Mouse (Mus musculus): Measurements from ENCODE around the gene Rhog. TPM values are rescaled to one million over a fixed set of nuclear protein-coding genes. Genes with fewer than 3 reads are reported as not detected.

The Rhog gene
- polyA plus RNA-seq, 1 experiment, result 55.1 TPM

DNA sequence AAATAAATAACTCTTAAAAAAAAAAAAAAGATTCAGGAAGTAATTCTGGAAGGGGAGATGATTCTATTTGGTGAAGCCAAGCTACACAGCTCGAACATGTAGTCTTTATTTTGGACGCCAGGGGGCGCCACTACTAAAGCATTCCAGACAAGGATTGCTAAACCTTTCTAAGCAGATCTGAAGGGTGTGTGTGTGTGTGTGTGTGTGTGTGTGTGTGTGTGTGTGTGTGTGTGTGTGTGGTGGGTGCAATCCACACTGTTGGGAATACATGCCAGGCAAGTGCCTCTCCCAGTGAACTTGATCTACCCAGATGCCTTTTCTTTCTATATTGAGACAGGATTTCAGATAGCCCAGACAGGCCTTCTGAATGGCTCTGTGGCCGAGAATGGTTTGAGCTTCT, 2.3 kb upstream of the Rhog start:
- TF ChIP-seq POLR2A (IDR thresholded peaks at IDR 0.05; ENCODE audit: extremely low read depth, insufficient read depth, low read length), result no peak
- peak; percentile 63 for TF ChIP-seq CTCF (IDR thresholded peaks at IDR 0.05; ENCODE audit: extremely low read depth, insufficient read depth, low read length)
- Histone ChIP-seq H3K4me3 (ENCODE audit: insufficient read depth, low read length) (no peak overlapping the region), H3K27ac (ENCODE audit: insufficient read depth, low read length) (no peak overlapping the region), H3K4me1 (ENCODE audit: control insufficient read depth, insufficient read depth, low read length) (no peaks in the 10 kb centered on the region)

DNA sequence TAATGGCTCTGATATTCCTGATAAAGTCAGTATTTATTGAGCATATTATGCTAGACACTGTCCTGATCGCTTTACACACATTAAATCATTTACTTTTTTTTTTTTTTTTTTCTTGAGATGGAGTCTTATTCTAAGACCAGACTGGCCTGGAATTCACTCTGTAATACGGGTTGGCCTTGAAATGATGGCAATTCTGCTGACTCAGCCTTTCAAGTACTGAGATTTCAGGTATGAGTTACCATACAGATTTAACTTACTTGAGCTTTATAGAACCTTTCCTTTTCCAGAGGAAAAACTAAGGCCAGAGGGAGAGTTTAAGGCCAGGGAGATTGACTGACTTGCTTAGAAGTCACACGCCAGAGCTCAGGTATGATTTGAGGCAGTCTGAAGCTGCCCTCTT, 782 bp upstream of the Rhog start:
- Histone ChIP-seq H3K4me1 (ENCODE audit: control insufficient read depth, insufficient read depth, low read length) (no peaks in the 10 kb centered on the region), H3K4me3 (ENCODE audit: insufficient read depth, low read length) (no peak overlapping the region), H3K27ac (ENCODE audit: insufficient read depth, low read length) (no peak overlapping the region)
- TF ChIP-seq CTCF (IDR thresholded peaks at IDR 0.05; ENCODE audit: extremely low read depth, insufficient read depth, low read length), result no peak
- no peak for TF ChIP-seq POLR2A (IDR thresholded peaks at IDR 0.05; ENCODE audit: extremely low read depth, insufficient read depth, low read length)

DNA sequence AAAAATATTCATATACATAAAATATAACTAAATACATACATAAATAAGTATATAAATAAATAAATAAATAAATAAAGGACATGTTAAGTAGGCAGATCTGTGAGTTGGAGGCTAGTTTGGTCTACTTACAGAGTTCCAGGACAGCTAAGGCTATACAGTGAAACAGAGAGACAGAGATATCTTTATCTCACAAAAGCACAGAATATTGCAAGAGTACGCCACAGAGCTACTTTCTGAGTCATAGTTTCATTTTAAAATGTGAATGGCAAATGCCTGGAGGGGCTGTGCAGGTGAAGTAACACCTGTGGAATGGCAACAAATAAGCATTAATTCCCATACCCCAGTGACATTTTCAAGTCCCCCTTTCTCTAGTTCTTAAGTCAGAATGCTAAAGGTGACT, 2.2 kb downstream of the Rhog start:
- no peak overlapping the region for H3K27ac ChIP-seq (ENCODE audit: insufficient read depth, low read length)
- TF ChIP-seq CTCF (IDR thresholded peaks at IDR 0.05; ENCODE audit: extremely low read depth, insufficient read depth, low read length), result no peak
- TF ChIP-seq POLR2A (IDR thresholded peaks at IDR 0.05; ENCODE audit: extremely low read depth, insufficient read depth, low read length), result no peak
- H3K4me3 ChIP-seq (ENCODE audit: insufficient read depth, low read length), result no peak overlapping the region
- peaks cover 1% of the 10 kb centered on the region; the same call in 1 of the 2 replicates for H3K4me1 ChIP-seq (ENCODE audit: control insufficient read depth, insufficient read depth, low read length)

DNA sequence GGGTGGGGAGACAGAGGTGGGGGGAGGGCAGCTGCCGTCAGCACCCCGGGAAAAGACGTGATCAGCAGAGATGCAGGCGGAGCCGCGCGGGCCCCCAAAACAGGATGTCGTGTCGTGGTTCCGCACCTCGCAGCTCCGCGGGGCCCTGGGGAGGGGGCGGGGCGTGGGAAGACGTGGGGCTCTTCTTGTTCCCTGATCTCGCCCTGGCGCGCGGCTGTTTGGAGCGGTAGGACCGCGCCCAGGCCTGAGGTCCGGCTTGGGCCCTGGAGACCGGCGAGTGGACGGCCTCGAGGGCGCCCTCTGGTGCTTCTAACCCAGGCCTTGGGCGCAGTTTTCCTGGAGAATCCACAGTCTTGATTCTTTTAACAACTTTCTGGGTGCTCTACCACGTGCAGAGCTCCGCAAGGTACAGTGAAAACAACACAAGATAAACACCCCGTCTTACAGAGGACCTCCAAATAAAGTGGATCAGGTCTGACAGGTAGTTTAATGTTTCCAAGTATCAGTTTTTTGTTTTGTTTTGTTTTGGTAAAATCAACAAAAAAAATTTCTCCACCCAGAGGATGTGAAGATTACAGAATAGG, 5.1 kb downstream of the Rhog start:
- Histone ChIP-seq H3K4me3 (ENCODE audit: insufficient read depth, low read length) (peak overlapping the region; percentile 82), H3K27ac (ENCODE audit: insufficient read depth, low read length) (peak overlapping the region; percentile 92), H3K4me1 (ENCODE audit: control insufficient read depth, insufficient read depth, low read length) (peaks cover 1% of the 10 kb centered on the region; the same call in 1 of the 2 replicates)
- TF ChIP-seq CTCF (IDR thresholded peaks at IDR 0.05; ENCODE audit: extremely low read depth, insufficient read depth, low read length) (peak; percentile 45), POLR2A (IDR thresholded peaks at IDR 0.05; ENCODE audit: extremely low read depth, insufficient read depth, low read length) (no peak)

DNA sequence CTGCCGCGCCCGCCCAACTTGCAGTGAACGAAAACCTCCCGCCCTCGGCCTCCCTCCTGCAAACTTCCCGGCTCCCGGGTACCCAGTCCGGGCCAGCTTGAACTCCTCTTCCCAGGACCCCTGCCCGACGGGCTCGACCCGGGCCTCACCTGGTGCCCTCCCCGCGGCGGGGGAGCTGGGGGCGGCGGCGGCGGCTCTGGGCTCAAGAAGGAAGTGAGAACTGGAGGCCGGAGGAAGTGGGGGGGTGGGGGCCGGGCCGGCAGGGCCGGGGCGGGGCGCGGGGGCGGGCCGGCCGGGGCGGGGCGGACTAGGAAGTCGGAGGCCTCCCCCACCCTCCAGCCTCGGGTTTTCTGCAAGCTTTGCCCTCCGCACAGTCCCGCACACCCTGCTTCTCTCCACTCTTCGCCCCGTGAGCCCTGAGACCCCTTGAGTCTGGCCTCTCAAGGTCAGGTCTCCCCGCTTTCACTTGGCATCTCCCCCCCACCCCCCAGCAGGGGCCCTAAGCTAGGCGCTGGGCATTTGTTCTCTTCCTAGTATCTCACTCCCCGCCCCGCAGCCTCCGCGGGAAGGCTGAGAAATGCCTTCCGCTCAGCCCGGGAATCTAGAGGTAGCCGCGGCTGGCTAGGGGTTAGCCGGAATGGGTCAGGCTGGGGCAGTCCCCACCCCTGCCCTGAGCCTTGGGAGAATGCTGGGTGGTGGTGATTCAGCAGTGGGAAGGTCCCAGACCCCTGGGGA, 5.8 kb downstream of the Rhog start:
- TF ChIP-seq CTCF (IDR thresholded peaks at IDR 0.05; ENCODE audit: extremely low read depth, insufficient read depth, low read length) (no peak), POLR2A (IDR thresholded peaks at IDR 0.05; ENCODE audit: extremely low read depth, insufficient read depth, low read length) (peak; percentile 54; the same call in 1 of the 2 replicates)
- Histone ChIP-seq H3K27ac (ENCODE audit: insufficient read depth, low read length) (peak overlapping the region; percentile 92), H3K4me1 (ENCODE audit: control insufficient read depth, insufficient read depth, low read length) (peaks cover 1% of the 10 kb centered on the region; the same call in 1 of the 2 replicates), H3K4me3 (ENCODE audit: insufficient read depth, low read length) (peak overlapping the region; percentile 82)

DNA sequence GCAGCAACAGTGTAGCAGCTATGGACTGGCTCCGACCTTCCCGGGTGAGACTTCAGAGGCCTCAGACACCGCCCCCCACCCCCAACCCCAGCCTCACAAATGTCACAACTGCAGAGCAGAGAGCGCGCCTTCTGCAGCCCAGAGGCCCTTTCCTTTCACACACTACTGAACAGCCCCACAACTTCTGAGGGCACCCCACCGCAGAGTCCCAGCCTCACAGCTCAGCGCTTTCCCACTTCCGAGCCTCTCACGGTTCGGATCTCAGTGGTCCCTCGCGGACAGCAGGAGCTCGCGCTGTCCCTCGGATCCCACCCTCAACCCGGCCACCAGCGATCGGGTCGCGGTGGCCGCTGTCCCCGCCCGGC, 6.3 kb downstream of the Rhog start:
- peaks cover 1% of the 10 kb centered on the region; the same call in 1 of the 2 replicates for H3K4me1 ChIP-seq (ENCODE audit: control insufficient read depth, insufficient read depth, low read length)
- peak overlapping the region; percentile 83 for H3K27ac ChIP-seq (ENCODE audit: insufficient read depth, low read length)
- peak overlapping the region; percentile 82 for H3K4me3 ChIP-seq (ENCODE audit: insufficient read depth, low read length)
- TF ChIP-seq POLR2A (IDR thresholded peaks at IDR 0.05; ENCODE audit: extremely low read depth, insufficient read depth, low read length) (no peak), CTCF (IDR thresholded peaks at IDR 0.05; ENCODE audit: extremely low read depth, insufficient read depth, low read length) (no peak)

DNA sequence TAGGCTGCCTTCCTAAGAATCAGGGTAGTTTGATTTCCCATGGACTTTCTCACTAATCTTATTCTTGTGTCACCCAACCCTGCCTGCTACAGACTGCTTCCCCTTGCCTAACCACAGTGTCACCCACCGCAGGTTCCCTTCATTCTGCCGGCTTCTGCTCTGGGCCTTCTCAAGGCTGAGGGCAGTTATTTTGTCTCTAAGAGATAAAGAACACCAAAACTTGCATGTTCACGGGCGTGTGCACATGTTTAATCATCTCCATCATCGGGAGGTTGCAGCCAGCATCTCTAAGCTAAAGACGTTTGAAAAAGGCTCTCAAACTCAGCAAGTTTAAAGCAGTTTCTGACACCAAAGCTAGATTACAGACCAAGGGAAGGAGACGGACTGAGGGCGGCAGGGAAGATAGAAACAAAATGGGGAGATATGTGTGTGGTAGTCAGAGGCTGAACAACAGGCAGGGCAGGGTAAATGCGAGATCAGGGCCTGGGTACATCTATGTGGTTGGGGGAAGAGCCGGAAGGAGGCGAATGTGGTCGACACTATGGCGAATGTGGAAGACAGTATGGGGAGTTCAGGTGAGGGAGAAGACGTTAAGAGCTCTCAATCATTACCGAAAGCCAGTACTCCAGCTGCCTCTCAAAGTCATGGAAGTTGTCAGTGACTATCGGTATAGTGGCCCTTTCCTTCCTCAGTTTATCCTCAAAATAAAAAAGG, 7.0 kb downstream of the Rhog start:
- Histone ChIP-seq H3K27ac (ENCODE audit: insufficient read depth, low read length) (peak overlapping the region; percentile 83), H3K4me3 (ENCODE audit: insufficient read depth, low read length) (peak overlapping the region; percentile 82), H3K4me1 (ENCODE audit: control insufficient read depth, insufficient read depth, low read length) (peaks cover 3% of the 10 kb centered on the region; the same call in 1 of the 2 replicates)
- TF ChIP-seq CTCF (IDR thresholded peaks at IDR 0.05; ENCODE audit: extremely low read depth, insufficient read depth, low read length) (no peak), POLR2A (IDR thresholded peaks at IDR 0.05; ENCODE audit: extremely low read depth, insufficient read depth, low read length) (no peak)

DNA sequence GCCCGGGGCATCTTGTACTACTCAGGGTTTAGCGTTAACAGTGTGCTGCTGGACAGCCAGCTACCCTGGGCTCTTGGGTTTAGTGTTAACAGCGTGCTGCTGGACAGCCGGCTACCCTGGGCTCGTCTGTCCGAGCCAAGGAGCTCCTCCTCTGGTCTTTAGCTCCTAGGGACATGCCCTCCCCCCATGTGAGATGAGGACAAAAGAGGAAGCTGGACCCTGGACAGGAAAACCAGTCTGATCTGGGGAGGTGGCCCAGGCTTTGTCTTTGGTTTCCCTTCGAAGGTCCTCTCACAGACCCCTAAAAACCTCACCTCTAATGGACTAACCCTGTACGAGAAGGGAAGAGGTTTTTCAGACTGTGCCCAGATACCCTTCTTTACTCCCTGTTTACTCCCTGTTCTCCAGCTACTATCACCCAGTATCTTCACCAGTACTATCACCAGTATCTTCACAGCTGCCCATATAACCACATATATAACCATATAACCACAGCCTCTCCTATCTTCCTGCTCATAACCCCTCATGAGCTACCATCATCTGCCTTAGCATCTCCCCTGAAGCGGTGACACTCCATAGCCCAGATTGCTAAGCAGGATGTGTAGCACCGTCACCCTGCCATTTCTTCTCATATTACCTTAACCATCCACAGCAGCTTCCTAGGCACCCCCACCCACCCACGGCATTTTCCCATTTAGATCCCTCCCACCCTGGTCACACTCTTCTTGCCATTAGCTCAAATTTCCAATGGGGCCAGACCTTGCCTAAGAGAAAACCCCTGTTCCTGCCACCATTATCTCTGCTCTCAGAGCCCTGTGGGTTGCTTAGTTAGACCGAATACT, 8.7 kb downstream of the Rhog start:
- H3K4me3 ChIP-seq (ENCODE audit: insufficient read depth, low read length), result no peak overlapping the region
- H3K4me1 ChIP-seq (ENCODE audit: control insufficient read depth, insufficient read depth, low read length), result peaks cover 3% of the 10 kb centered on the region; the same call in 1 of the 2 replicates
- TF ChIP-seq POLR2A (IDR thresholded peaks at IDR 0.05; ENCODE audit: extremely low read depth, insufficient read depth, low read length) (no peak), CTCF (IDR thresholded peaks at IDR 0.05; ENCODE audit: extremely low read depth, insufficient read depth, low read length) (no peak)
- peak overlapping the region; percentile 70 for H3K27ac ChIP-seq (ENCODE audit: insufficient read depth, low read length)

DNA sequence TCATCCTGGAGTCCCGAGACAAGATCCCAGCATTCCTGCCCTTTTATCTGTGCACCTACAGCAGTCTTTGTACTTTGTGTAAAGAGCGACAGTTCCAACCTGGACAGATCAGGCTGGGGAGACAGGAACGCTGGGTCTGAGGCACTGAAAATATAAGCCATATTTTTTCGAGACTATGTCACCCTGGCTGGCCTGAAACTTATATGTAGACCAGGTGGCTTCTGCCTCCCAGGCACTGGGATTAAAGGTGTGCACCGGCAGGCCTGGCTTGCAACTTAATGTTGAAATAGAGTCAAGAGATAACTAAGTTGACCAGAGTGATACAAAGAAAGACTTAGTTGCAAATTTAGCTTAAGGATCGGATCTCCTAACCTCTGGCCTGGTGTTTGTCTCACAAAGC, 9.6 kb downstream of the Rhog start:
- peak overlapping the region; percentile 70 for H3K27ac ChIP-seq (ENCODE audit: insufficient read depth, low read length)

More for the DNA sequence above, 9.6 kb downstream of the Rhog start:
- Histone ChIP-seq H3K4me1 (ENCODE audit: control insufficient read depth, insufficient read depth, low read length) (peaks cover 3% of the 10 kb centered on the region; the same call in 1 of the 2 replicates), H3K4me3 (ENCODE audit: insufficient read depth, low read length) (no peak overlapping the region)
- TF ChIP-seq CTCF (IDR thresholded peaks at IDR 0.05; ENCODE audit: extremely low read depth, insufficient read depth, low read length), result no peak
- TF ChIP-seq POLR2A (IDR thresholded peaks at IDR 0.05; ENCODE audit: extremely low read depth, insufficient read depth, low read length), result no peak
